Mouse (Mus musculus) left cerebral cortex, postnatal 10 days (tissue): ENCODE results near the gene Abhd16b. TPM values are rescaled to one million over a fixed set of nuclear protein-coding genes. Genes with fewer than 3 reads are reported as not detected.

Experiments
- DNase-seq, 2 experiments: peaks; one replicate each; pipeline ENCODE4 v3.0.0; 2021 to 2022; ENCODE audit warnings: low spot score in 2 of 2, mixed read lengths in 1 of 2; ENCODE audit errors: extremely low spot score in 1 of 2
- intact Hi-C: fragments of 180-260 bp; cut with DNase I; formaldehyde crosslinking; loops from one replicate; pipeline ENCODE4 v1.15.1; 2025
- total RNA-seq, 2 experiments: library from RNA; stranded (reverse); gene quantifications; 2 replicates each; pipeline ENCODE4 v1.2.3; 2021

Gene Abhd16b
- total RNA-seq = not detected

DNA sequence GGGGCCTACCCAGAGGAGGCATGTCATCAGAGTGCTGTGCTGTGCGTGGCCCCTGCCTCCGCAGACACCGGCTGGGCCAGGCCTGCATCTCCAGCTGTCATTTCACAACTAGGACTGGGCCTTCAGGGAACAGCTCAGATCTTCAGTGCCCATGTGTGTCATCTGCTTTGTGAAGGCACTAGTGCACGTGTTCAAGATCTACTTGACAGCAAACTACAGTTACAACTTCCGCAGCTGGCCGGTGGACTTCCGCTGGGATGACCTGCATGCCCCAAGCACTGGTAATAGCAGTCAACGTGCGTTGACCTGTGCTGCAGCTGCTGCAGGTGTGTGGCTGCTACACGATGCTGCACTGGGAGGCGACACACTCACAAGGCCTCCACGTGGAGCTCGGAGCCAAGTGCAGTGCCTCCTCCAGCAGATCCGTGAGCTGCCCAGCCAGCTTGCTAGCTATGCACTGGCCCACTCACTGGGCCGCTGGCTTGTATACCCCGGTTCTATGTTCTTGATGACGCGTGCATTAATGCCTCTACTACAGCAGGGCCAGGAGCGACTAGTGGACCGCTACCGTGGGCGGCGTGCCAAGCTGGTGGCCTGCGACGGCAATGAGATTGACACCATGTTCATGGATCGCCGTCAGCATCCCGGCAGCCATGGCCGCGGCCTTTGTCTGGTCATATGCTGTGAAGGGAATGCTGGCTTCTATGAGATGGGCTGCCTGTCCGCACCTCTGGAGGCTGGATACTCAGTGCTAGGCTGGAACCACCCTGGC lies at the start of gene Abhd16b:
Gene Abhd16b (plus strand): TSS at position 51 of the 772 bp plus-strand sequence.
- intact Hi-C loops = no loop called here
- DNase-seq = peak in 1 of 2 experiments; percentile 55

GRCm38 (mm10) chr2:181452181-181452580 lies 40.8 kb upstream of the Abhd16b start:
- intact Hi-C loops = no loop called here
- no peak for DNase-seq

DNA sequence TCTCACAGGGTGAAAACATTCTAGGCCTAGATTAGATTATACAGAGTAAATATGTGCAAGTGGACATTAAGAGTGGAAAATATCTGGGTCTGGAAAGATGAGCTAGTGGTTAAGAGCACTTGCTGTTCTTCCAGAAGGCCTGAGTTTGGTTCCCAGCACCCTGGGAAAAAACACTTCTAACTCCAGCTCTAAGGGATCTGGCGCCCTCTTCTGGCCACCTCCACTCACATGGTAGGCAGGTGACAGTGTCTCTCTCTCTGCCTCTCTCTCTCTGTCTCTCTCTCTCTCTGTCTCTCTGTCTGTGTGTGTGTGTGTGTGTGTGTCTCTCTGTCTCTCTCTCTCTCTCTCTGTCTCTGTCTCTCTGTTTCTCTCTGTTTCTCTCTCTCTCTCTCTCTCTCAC lies 39.7 kb upstream of the Abhd16b start:
- intact Hi-C loops = no loop called here
- DNase-seq = no peak

DNA sequence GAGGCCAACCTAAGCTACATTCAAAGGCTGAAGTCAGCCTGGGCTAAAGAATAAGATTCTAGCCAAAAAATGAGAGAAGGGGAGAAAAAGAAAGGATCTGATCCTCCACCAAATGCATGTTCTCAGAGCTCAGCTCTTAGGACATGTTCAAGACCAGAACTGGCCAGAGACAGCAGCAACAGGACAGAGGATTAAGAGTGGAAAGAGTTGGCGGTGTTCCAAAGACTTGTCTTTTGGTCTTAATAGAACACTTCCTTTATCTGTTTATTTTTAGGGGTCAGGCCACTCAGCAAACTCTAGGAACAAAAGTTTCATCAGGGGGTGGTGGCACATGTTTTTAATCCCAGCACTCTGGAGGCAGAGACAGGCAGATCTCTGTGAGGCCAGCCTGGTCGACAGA lies 37.1 kb upstream of the Abhd16b start:
- DNase-seq = no peak
- intact Hi-C loops = loop anchor here (5.0 kb wide), 1 partner anchor 34 kb away; no protein-coding TSS in a partner anchor

DNA sequence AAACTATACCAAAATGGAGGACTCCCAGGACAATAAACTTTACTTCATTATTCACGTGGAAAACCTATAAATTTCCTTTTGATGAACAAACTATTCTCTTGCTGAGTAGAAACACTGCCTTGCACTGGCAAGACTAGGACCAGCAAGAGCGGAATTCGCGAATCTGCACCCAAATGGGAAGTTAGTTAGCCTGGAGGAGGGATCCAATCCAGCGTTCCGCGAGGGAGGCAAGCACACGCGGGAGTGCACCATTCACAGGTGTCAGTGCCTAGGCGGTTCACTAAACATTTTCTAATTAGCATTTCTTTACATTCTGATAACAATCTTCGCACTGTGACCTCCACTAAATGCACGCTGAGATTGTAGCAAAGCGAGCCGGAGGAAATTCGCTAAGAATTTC lies 35.2 kb upstream of the Abhd16b start:
- peak in 1 of 2 experiments; percentile 40 for DNase-seq
- intact Hi-C loops = loop anchor here (5.0 kb wide), 1 partner anchor 36 kb away; no protein-coding TSS in a partner anchor

DNA sequence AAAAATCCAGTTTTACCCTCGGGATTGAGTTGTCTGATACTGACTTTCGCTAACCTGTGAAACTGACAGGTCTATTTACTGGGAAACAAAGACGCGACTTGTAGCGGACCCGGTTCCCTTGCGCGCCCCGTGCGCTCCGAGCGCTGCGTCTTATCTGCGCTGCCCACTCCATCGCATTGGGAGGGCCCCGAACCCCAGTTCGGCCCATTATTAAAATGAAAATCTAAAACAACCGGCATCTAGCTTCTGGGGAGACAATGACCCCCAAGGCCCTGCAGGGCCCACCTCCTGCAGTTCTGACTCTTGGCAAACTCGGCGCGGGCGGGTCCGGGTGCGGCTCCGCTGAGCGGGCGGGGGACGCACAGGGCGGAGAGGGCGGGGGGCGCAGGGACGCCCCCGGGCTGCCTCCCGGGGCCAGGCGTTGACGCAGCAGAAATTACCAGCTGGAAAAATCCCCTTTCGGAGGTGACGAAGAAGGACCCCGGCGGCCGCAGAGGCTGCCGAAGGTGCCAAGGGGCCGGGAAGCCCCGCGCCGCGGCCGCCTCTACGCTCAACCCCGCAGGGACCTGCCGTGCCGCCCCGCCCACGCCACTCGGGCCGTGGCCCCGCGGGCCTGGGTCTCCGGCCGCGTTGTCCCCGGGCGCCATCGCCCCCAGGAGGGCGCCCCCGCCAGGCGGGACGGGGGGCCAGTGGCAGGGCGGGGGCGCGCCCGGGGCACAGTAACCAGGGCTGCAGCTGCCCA lies 34.4 kb upstream of the Abhd16b start:
- DNase-seq = peak in 1 of 2 experiments; percentile 67
- intact Hi-C loops = loop anchor here (5.0 kb wide), 1 partner anchor 36 kb away; no protein-coding TSS in a partner anchor

DNA sequence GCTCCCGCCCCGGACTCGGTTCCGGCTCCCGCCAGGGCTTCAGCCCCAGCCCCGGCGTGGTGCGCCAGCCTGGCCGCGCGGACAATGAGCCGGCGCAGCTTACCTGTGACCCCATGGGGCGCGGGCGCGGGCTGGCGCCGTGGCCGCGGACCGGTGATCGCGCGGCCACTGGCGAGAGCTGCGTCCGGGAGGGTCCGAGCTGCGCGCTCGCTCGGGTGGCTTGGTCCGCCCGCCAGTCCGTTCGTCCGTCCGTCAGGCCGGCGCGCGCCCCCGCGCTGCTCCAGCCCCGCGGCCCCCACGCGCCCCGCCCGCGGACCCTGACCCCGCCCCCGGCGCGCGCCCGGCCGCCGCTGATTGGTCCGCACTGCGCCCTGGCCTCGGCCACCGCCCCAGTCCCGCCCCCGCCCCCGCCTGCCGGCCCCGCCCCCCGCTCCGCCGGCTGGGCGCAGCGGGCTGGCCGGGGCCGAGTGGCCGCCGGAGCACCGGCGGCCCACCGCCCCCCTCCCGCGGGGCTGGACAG lies 33.8 kb upstream of the Abhd16b start, which contains the start of gene Zbtb46:
Gene Zbtb46 (minus strand): TSS at position 274 of the 520 bp plus-strand sequence.
- peak; percentile 44 to 92 for DNase-seq
- intact Hi-C loops = loop anchor here (5.0 kb wide), 1 partner anchor 37 kb away; no protein-coding TSS in a partner anchor

DNA sequence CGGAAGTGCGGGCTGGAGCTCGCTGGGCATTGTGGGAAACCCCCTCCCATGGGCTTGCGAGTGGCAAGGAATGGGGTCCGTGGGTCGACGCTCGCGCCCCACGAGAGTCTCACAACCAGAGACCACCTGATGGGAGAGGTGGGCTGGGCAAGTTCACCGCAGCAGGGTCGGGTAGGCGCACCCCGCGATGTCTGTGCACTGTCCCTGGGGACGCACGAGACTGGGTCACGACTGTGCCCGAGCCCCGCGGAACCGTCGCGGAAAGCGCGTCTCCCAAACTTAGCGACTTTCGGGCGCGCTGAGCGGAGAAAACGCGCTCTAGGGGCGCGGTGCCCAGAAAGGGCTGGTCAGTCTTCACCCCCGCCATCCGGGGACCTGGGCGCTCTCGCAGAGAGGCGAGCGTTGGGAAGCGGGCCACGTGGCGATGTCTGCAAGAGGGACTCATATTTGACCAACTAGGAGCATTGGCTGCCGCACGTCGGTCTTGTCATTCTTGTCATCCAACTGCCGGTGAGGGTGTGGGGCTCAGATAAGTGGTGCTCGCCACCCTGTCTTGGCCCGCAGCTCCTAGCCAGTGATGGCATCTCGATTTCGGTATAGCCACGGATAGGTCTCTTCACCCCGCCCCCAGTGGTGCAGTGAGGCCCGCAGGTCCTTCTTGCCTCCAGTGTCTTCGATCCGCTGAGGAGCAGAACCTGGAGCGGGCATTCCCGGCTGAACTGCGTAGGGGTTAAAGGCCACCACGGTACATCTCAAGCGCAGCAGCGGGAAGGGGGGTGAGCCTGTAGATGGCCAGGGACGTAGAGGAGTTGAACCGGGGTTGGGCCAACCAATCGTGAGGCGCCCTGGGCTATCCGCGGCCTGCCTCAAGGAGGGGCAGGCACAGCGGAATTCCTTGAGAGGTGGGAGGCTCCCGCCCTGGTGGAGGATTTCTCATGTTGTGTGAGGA lies 33.1 kb upstream of the Abhd16b start:
- peak in 1 of 2 experiments; percentile 83 for DNase-seq
- intact Hi-C loops = loop anchor here (5.0 kb wide), 1 partner anchor 38 kb away; no protein-coding TSS in a partner anchor

DNA sequence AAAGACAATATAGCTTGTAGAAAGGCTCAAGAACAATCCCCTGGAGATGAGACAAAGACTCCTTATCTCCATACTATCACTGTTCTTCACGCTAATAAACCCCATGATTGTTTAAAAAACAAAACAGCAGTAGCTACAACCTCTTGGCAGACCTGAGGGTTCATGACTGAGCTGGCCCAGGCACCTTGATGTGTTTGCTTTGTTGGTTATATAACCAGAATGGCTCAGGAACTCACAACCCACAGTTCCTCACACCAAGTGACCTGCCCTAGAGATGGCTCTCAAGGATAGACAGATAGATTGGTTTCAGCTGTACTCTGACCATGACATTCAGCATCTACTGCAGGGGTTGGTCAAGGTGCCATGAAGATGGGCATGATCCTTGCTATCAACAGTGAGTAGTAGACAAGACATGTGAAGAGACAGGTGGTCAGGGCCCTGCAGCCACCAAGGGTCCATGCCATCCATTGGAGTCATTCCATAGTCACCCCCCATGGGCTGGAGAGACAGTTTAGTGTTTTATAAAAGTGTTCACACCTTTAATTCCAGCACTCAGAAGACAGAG lies 31.4 kb upstream of the Abhd16b start:
- intact Hi-C loops = no loop called here
- no peak for DNase-seq

GRCm38 (mm10) chr2:181462604-181463003 lies 30.4 kb upstream of the Abhd16b start:
- intact Hi-C loops = no loop called here
- DNase-seq = no peak

GRCm38 (mm10) chr2:181463008-181463738 lies 29.8 kb upstream of the Abhd16b start:
- intact Hi-C loops = no loop called here
- DNase-seq = peak; percentile 62 to 79

DNA sequence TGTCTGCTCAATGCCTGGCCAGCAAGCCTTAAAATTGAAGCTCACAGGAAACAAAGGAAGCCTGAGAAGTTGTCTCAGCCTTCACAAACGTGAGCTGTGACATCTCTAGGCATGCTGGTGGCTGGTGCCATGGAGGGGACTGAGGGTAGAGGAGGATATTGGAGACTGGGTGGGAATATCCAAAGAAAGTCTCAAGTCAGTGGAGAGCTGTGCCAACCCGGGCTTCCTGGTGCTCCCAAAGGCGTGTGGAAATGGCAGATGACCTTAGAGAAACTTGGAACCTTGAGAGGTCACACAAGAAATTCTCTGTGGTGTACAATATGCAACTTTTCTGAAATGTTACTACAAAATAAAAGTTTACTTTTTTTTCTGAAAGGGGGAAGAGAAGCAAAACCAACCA lies 27.6 kb upstream of the Abhd16b start:
- no peak for DNase-seq
- intact Hi-C loops = no loop called here

- intact Hi-C loops = no loop called here
- DNase-seq = no peak
These were observed 22.7 kb upstream of the Abhd16b start for GRCm38 (mm10) chr2:181470285-181470684.

DNA sequence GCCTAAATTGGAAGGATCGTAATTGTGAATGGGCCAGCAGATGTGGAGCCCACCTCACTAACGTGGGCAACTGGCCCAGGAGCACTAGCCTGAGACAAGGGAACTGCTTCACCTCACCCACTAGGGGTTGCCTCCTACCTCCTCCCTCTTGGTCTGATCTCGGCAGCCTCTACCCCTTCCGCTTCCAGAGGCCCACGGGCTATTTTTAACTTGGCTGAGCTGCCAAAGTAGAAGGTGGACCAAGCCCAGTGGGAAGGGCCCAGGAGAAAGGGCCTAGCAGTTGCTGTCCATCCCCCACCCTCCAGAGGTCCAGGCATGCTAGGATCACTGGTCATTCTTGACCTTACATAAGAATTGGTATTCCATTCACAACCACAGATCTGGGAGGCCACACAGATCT lies 21.8 kb upstream of the Abhd16b start:
- DNase-seq = peak in 1 of 2 experiments; percentile 66
- intact Hi-C loops = no loop called here

DNA sequence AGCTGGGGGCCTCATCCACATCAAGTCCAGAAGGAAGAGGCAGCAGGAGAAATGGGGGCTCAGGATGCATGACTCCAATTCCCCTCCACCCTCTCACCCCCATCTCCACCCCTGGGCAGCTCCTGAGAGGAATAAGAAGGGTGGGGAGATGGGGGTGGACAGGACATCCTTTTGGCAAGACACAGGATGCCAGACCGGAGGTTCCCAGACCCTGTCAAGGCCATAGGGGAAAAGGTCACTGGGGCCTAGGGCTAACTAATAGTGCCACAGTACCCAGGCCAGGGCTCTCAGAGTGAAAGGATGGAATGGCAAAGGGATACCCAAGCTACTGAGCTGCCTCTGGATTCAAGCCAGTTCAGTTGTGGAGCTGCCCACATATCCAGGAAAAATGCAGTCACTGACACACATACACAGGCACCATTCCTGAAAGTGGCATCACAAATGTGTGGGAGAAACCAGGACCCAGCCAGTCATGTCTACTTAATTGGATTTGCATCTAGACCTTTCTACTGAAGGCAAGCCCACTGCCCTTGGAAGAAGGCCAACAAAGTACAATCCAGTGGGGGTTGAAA lies 20.7 kb upstream of the Abhd16b start:
- intact Hi-C loops = no loop called here
- no peak for DNase-seq

- intact Hi-C loops = no loop called here
- DNase-seq = no peak
These were observed 9.9 kb upstream of the Abhd16b start for GRCm38 (mm10) chr2:181483120-181483519.
